Mouse (Mus musculus): ENCODE measurements at regions not wholly inside any gene's neighbourhood (a gene's known extent, or its start where the extent isn't known, plus 50 kb on each side); places are given as distances from the start of the nearest gene placed in this dataset.

DNA sequence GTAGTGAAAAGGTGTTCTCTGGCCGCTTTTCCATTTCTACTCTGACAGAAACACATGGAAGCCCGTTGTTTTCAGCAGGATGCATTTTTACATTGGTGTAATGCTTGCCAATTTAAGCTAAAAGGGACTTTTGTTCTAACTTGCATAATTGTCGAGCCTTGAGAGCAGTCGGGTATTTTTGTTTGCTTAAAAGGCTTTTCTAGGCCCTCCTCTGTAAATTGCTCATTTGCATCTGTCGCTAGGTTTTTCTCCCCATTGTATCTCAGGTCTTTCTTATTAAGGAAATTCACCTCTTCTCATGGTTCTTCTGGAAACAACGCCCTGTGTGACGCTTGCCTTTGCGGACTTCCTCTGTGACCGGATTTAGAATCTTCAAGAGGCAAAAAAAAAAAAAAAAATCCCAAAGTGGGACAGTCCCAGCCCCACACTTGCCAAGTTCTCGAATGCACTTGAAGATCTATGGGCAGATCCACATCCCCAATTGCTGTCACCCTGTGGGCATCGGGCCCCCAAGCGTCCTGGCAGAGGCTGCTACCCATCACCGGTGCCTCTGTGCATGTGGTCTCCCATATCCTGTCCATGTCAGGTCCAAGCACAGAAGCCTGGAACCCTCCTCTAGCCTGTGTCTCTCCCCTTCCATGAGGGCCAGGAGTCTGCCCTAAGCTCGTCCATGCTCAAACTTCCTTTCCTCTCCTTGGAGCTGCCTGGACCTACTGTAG, 100.6 kb upstream of the Dyrk2 start:
- TF ChIP-seq CTCF (IDR thresholded peaks at IDR 0.05; ENCODE audit: extremely low read depth, insufficient read depth, insufficient read length, insufficient replicate concordance) (no peak), POLR2A (IDR thresholded peaks at IDR 0.05; ENCODE audit: low read depth, low read length) (no peak)
